ENCODE assay signal across 21 mouse cellular contexts in the genomic region with DNA sequence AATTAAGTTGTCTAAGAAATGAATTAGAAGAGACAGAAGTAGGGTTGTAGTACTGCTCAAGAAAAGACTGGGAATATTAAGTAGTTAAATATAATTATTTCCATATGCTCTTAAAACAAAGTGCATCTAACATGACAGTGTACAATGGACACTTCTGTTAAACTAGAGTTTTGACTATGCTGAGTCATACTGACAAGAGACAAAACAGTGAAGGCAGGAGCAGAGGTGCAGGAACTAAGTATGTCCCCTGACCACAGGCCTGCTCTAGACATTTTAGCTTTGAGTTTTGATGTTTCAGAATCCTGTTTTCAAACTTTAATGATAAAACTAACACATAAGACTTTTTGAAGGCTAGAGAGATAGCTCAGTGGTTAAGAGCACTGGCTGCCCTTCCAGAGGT.
DNase-seq lines count a peak whose midpoint lies in the region; ATAC-seq and TF ChIP-seq lines count a peak whose summit lies in the region.
"Had no signal": no experiment of that assay in that cellular context is flagged by ENCODE, and none has a peak within 500 bp of the region (broad histone marks: within the 10 kb centered on the region; RNA-seq: fewer than 3 reads in every experiment).

No protein-coding gene starts in this region.

- TF ChIP-seq RAD21 in MEL (IDR thresholded peaks at IDR 0.05; ENCODE audit: low read depth, low read length): no peak

- no peaks in the 10 kb centered on the region for H3K79me2 ChIP-seq in MEL (ENCODE audit: control insufficient read depth, insufficient read depth, low read length, poor library complexity)

- 0 out of 2 replicates have a peak, but pooled peaks have one; percentile 60 for ATAC-seq in megakaryocyte, adult 5-6 weeks (ENCODE audit: poor library complexity, severe bottlenecking)
- ATAC-seq in cerebellum, adult (ENCODE audit: insufficient number of reproducible peaks, low FRiP score, low TSS enrichment): no peak
- ATAC-seq: forebrain, embryonic 13.5 days; forebrain, embryonic 15.5 days; forebrain, postnatal 0 days had no signal

- no peak for TF ChIP-seq CTCF in MEL (IDR thresholded peaks at IDR 0.05 in 2 of 3, conservative IDR thresholded peaks at IDR 0.05 in 1 of 3; ENCODE audit: control insufficient read depth in 1 of 3, insufficient read depth in 1 of 3, low read depth in 2 of 3, low read length in 3 of 3, poor library complexity in 1 of 3, severe bottlenecking in 1 of 3)

- H3K9ac ChIP-seq in MEL (ENCODE audit: control insufficient read depth, low read depth, low read length, poor library complexity, severe bottlenecking): no peak overlapping the region
- H3K9ac ChIP-seq: embryonic facial prominence, embryonic 12.5 days; forebrain, embryonic 13.5 days; forebrain, embryonic 15.5 days; forebrain, postnatal 0 days had no signal

- intact Hi-C loops in gastrocnemius, postnatal 36 days (cut with DNase I): no loop called here

- no peaks in the 10 kb centered on the region for H3K36me3 ChIP-seq in MEL (ENCODE audit: control insufficient read depth in 1 of 2, insufficient read depth in 2 of 2, low read length in 2 of 2)
- H3K36me3 ChIP-seq: embryonic facial prominence, embryonic 10.5 days; embryonic facial prominence, embryonic 12.5 days; forebrain, embryonic 15.5 days; G1E had no signal

- DNase-seq in 416B (ENCODE audit: low read depth): peak; percentile 15
- peak; percentile 4 for DNase-seq in MEL (ENCODE audit: low read depth, low spot score)
- DNase-seq in kidney, adult 11 months: no peak
- DNase-seq in left cerebral cortex, adult 18-20 months (ENCODE audit: low spot score in 2 of 2): no peak
- no peak for DNase-seq in gastrocnemius, postnatal 36 days
- DNase-seq: adrenal gland, adult 2 months; adrenal gland, postnatal 10 days; adrenal gland, postnatal 25 days; cerebellum, adult 11-12 months; cerebellum, adult 2 months; cerebellum, adult 9-10 months; cerebellum, postnatal 10 days; cerebellum, postnatal 25 days; forebrain, postnatal 0 days had no signal

- TF ChIP-seq POLR2A in MEL (IDR thresholded peaks at IDR 0.05; ENCODE audit: control insufficient read depth in 1 of 2, insufficient read depth in 1 of 2, low read depth in 1 of 2, low read length in 2 of 2, poor library complexity in 1 of 2): no peak

- H3K4me3 ChIP-seq in MEL (ENCODE audit: control insufficient read depth in 1 of 2, insufficient read depth in 1 of 2, low read depth in 2 of 2, low read length in 2 of 2): no peak overlapping the region
- H3K4me3 ChIP-seq: embryonic facial prominence, embryonic 10.5 days; embryonic facial prominence, embryonic 12.5 days; forebrain, embryonic 13.5 days; forebrain, embryonic 15.5 days had no signal

- no peaks in the 10 kb centered on the region for H3K9me3 ChIP-seq in MEL (replicated peaks; ENCODE audit: insufficient read depth, low read length)
- H3K9me3 ChIP-seq: embryonic facial prominence, embryonic 10.5 days; embryonic facial prominence, embryonic 12.5 days; forebrain, embryonic 13.5 days; forebrain, embryonic 15.5 days; G1E had no signal

- no peak overlapping the region for H3K27ac ChIP-seq in MEL (ENCODE audit: control insufficient read depth, low read depth, low read length)
- H3K27ac ChIP-seq: embryonic facial prominence, embryonic 10.5 days; embryonic facial prominence, embryonic 12.5 days; forebrain, embryonic 13.5 days; forebrain, embryonic 15.5 days had no signal

- H3K4me1 ChIP-seq in MEL (ENCODE audit: control insufficient read depth in 1 of 2, insufficient read depth in 2 of 2, low read length in 2 of 2): no peaks in the 10 kb centered on the region
- H3K4me1 ChIP-seq: embryonic facial prominence, embryonic 10.5 days; embryonic facial prominence, embryonic 12.5 days; forebrain, embryonic 13.5 days; forebrain, embryonic 15.5 days had no signal

- H3K27me3 ChIP-seq in MEL (ENCODE audit: control insufficient read depth in 1 of 2, insufficient read depth in 2 of 2, low read length in 2 of 2): no peaks in the 10 kb centered on the region; a peak in 1 of 4 replicates
- H3K27me3 ChIP-seq: embryonic facial prominence, embryonic 12.5 days; forebrain, embryonic 13.5 days; forebrain, embryonic 15.5 days had no signal

- no peak for TF ChIP-seq EP300 in MEL (IDR thresholded peaks at IDR 0.05; ENCODE audit: low read depth in 1 of 2, low read length in 2 of 2)

TF ChIP-seq in MEL, 35 proteins besides CTCF, POLR2A, EP300 and RAD21:
- no peak for TF ChIP-seq KAT2A (conservative IDR thresholded peaks at IDR 0.05; ENCODE audit: low read depth, low read length)
- TF ChIP-seq MEF2A (IDR thresholded peaks at IDR 0.05; ENCODE audit: extremely low read depth, insufficient replicate concordance, low read depth, low read length, poor library complexity, severe bottlenecking): no peak
- TF ChIP-seq CHD2 (IDR thresholded peaks at IDR 0.05; ENCODE audit: low read length): no peak
- no peak for TF ChIP-seq RCOR1 (IDR thresholded peaks at IDR 0.05; ENCODE audit: low read depth, low read length)
- no peak for TF ChIP-seq MAX (IDR thresholded peaks at IDR 0.05; ENCODE audit: low read length)
- no peak for TF ChIP-seq ZMIZ1 (IDR thresholded peaks at IDR 0.05; ENCODE audit: low read depth, low read length)
- TF ChIP-seq USF1 (IDR thresholded peaks at IDR 0.05; ENCODE audit: low read depth, low read length): no peak
- TF ChIP-seq TBP (IDR thresholded peaks at IDR 0.05; ENCODE audit: low read depth, low read length): no peak
- TF ChIP-seq MYB (IDR thresholded peaks at IDR 0.05; ENCODE audit: low read depth, low read length): no peak

Comparison
In these comparisons a context has a peak if more than half of its experiments do, and no peak if none do; other contexts are left out.
1. DNase-seq: peak in 416B (single experiment) and MEL (single experiment); none in kidney, adult 11 months (single experiment), left cerebral cortex, adult 18-20 months (0 of 2) and gastrocnemius, postnatal 36 days (0 of 2).